Mouse (Mus musculus) C2C12 (cell line): ENCODE results near the gene Ptgfr.

Experiments
- CTCF ChIP-seq: IDR thresholded peaks from one replicate; pipeline ENCODE4 v1.5.1; 2011; ENCODE audit not compliant: control insufficient read depth, insufficient read depth, insufficient read length
- MAX ChIP-seq: IDR thresholded peaks from one replicate; pipeline ENCODE4 v1.6.1; 2011; ENCODE audit warnings: mild to moderate bottlenecking, control low read depth

- no peak for TF ChIP-seq CTCF
- no peak for TF ChIP-seq MAX
Measured at GRCm38 (mm10) chr3:151835831-151836230, 1.6 kb downstream of the Ptgfr start.
